Mouse (Mus musculus) stomach, postnatal 0 days (tissue): Measurements from ENCODE around the gene Bmp5. TPM values are rescaled to one million over a fixed set of nuclear protein-coding genes. Genes with fewer than 3 reads are reported as not detected.

Experiments used
- ATAC-seq: fragments of 200-750 bp; cut with Nextera tagmentation; 2 replicates; pipeline ENCODE4 v1.8.0; 2017; ENCODE audit not compliant: low FRiP score, low TSS enrichment
- DNase-seq: peaks from one replicate; pipeline ENCODE4 v3.0.0-alpha.2; 2016; ENCODE audit warnings: low spot score
- H3K27ac ChIP-seq: fragments of 300-500 bp; sonication (generic); replicated peaks from 2 replicates; pipeline ENCODE4 v1.5.1; 2014; ENCODE audit warnings: mild to moderate bottlenecking, control low read depth
- H3K27me3 ChIP-seq: fragments of 300-500 bp; sonication (generic); 2 replicates; pipeline ENCODE4 v1.6.1; 2014; ENCODE audit warnings: low read length; ENCODE audit not compliant: control insufficient read depth, insufficient read depth
- H3K36me3 ChIP-seq: fragments of 300-500 bp; sonication (generic); 2 replicates; pipeline ENCODE4 v1.6.1; 2014; ENCODE audit warnings: low read length, mixed read lengths; ENCODE audit not compliant: control insufficient read depth, insufficient read depth
- H3K4me1 ChIP-seq: fragments of 300-500 bp; sonication (generic); replicated peaks from 2 replicates; pipeline ENCODE4 v1.6.1; 2014; ENCODE audit warnings: antibody characterized with exemption; ENCODE audit not compliant: control insufficient read depth, insufficient read depth
- H3K4me2 ChIP-seq: fragments of 300-500 bp; sonication (generic); replicated peaks from 2 replicates; pipeline ENCODE4 v1.6.1; 2014; ENCODE audit warnings: low read depth, mild to moderate bottlenecking, control low read depth, moderate library complexity
- H3K4me3 ChIP-seq: fragments of 300-500 bp; sonication (generic); 2 replicates; pipeline ENCODE4 v1.5.1; 2014; ENCODE audit warnings: low read depth, low read length, control low read depth
- H3K9ac ChIP-seq: fragments of 300-500 bp; sonication (generic); 2 replicates; pipeline ENCODE4 v1.6.1; 2014; ENCODE audit warnings: mild to moderate bottlenecking, low read length, control low read depth, mixed read lengths
- H3K9me3 ChIP-seq: fragments of 300-500 bp; sonication (generic); 2 replicates; pipeline ENCODE4 v1.6.1; 2016; ENCODE audit warnings: low read length; ENCODE audit not compliant: control insufficient read depth
- CTCF ChIP-seq: IDR thresholded peaks from 2 replicates; pipeline ENCODE4 v1.5.1; 2016; ENCODE audit warnings: antibody characterized with exemption, low read depth, mild to moderate bottlenecking, moderate library complexity
- EP300 ChIP-seq: optimal IDR thresholded peaks from 2 replicates; pipeline ENCODE3; 2016; ENCODE audit warnings: antibody characterized with exemption
- WGBS: fragments of 180-500 bp; shearing (Covaris S2); extraction: QIAGEN DNeasy Blood & Tissue Kit; methylation state at CpG from one replicate; pipeline ENCODE4 v1.1.7; 2014; 5-methylcytosine and 5-hydroxymethylcytosine counted together
- polyA plus RNA-seq: library from polyadenylated mRNA; unstranded; fragments of >200 nt; fragmentation: Nextera tagmentation; extraction: Ambion mirVana; gene quantifications from 2 replicates; pipeline ENCODE4 v1.2.1, GENCODE M21; 2015

Bmp5 gene
- polyA plus RNA-seq, 1 experiment from 2014 or later: 4.6 TPM

DNA sequence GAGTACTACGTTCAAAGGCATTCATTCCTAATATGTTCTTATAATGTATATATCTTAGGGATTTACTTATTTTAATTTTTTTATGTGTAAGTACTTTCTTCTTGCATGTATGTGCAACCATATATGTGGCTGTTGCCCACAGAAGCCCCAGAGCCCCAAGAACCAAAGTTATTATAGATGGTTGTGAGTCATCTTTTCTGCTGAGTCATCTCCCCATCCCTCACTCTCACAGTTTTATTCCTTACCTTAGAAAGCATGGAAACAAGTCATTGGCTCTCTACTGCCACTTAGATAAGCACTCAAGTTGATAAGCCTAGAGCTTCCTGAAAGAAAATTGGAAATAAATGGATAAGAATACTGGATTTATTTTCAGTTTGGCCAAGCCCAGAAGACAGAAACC is 40.0 kb downstream of the Bmp5 start:
- DNase-seq: no peak
- Histone ChIP-seq H3K36me3 (no peaks in the 10 kb centered on the region), H3K9ac (no peak overlapping the region), H3K27me3 (no peaks in the 10 kb centered on the region), H3K4me3 (no peak overlapping the region), H3K4me2 (no peak overlapping the region), H3K9me3 (no peaks in the 10 kb centered on the region), H3K27ac (no peak overlapping the region), H3K4me1 (no peaks in the 10 kb centered on the region)
- WGBS: 84% methylated on average over 1 of the region's 1 CpGs
- TF ChIP-seq EP300 (no peak), CTCF (no peak)
- ATAC-seq: no peak

DNA sequence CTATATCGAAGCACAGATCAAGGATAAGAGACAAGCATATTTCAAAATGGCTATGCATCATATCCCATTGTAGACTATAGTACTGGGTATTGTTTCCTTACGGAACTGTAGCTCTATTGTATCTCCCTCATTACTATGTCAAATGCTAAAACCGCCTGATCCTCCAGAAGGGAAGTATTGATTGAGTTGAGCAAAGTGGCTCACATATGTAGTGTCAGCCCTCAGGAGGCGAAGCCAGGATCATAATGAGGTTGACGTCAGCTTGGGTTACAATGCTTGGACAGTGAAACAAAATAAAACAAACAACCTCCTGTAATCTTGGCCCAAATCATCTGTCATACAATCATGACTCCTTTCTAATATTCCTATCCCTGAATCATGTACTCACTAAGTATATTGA is 43.2 kb downstream of the Bmp5 start:
- ATAC-seq (no peak), DNase-seq (no peak)
- Histone ChIP-seq H3K4me1 (no peaks in the 10 kb centered on the region), H3K27ac (no peak overlapping the region), H3K9me3 (no peaks in the 10 kb centered on the region), H3K4me2 (no peak overlapping the region), H3K36me3 (no peaks in the 10 kb centered on the region), H3K4me3 (no peak overlapping the region), H3K9ac (no peak overlapping the region), H3K27me3 (no peaks in the 10 kb centered on the region)
- WGBS: 87% methylated on average over 5 of the region's 5 CpGs
- TF ChIP-seq EP300: no peak
- TF ChIP-seq CTCF: no peak

- H3K9ac ChIP-seq: no peak overlapping the region
- no peak overlapping the region for H3K27ac ChIP-seq
- DNase-seq (no peak), ATAC-seq (no peak)
- H3K9me3 ChIP-seq: no peaks in the 10 kb centered on the region
- H3K4me3 ChIP-seq: no peak overlapping the region
- H3K36me3 ChIP-seq: no peaks in the 10 kb centered on the region
- TF ChIP-seq CTCF (no peak), EP300 (no peak)
- no peak overlapping the region for H3K4me2 ChIP-seq
- H3K4me1 ChIP-seq: no peaks in the 10 kb centered on the region
- H3K27me3 ChIP-seq: no peaks in the 10 kb centered on the region
- WGBS: 63% methylated on average over 9 of the region's 9 CpGs
These were observed 57.3 kb downstream of the Bmp5 start for GRCm38 (mm10) chr9:75832468-75832867.

- no peak for DNase-seq
- H3K27ac ChIP-seq: no peak overlapping the region
These were observed 58.1 kb downstream of the Bmp5 start for GRCm38 (mm10) chr9:75833189-75833732.

DNA sequence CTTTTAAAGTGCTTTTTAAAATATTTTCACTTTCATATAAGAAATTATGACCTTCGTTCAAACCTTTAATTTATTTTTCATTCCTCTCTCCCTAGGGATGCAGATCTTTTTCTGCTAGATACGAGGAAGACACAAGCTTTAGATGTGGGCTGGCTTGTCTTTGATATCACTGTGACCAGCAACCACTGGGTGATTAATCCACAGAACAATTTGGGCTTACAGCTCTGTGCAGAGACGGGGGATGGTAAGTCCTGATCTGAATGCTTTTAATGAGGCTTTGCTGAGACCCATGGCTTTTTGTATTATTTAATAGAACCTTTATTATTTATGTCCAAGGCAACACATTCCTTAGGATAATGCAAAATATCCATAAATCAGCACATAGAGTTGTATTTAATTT is 64.3 kb downstream of the Bmp5 start:
- 82% methylated on average over 3 of the region's 3 CpGs for WGBS
- no peak for DNase-seq

More at GRCm38 (mm10) chr9:75833189-75833732, 58.1 kb downstream of the Bmp5 start:
- Histone ChIP-seq H3K4me2 (no peak overlapping the region), H3K9ac (no peak overlapping the region), H3K36me3 (no peaks in the 10 kb centered on the region), H3K4me3 (no peak overlapping the region), H3K27me3 (no peaks in the 10 kb centered on the region), H3K4me1 (no peaks in the 10 kb centered on the region), H3K9me3 (no peaks in the 10 kb centered on the region)
- no peak for TF ChIP-seq CTCF
- no peak for ATAC-seq
- WGBS: 71% methylated on average over 5 of the region's 5 CpGs

DNA sequence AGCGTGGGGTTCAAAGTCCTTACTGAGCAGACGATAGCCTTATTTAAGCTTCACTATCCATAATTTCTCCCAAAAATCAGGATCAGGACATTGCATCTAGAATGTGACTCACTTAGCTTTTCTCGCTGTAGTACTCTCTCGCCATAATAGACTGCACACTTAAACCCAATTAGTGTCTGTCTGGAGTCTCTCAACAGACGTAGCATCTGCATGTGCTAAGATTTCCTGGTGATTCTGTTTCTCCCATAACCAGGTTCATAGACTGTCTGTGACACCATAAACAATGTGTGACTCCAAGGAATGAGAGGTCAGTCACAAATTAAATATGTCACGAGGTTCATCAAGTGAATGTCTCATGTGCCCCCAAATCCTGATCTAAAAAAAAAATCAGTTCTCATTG is 65.7 kb downstream of the Bmp5 start:
- no peaks in the 10 kb centered on the region for H3K27me3 ChIP-seq
- ATAC-seq (no peak), DNase-seq (no peak)
- H3K27ac ChIP-seq: no peak overlapping the region
- no peaks in the 10 kb centered on the region for H3K4me1 ChIP-seq
- H3K9me3 ChIP-seq: no peaks in the 10 kb centered on the region
- WGBS: 77% methylated on average over 6 of the region's 6 CpGs
- H3K4me3 ChIP-seq: no peak overlapping the region
- no peak overlapping the region for H3K4me2 ChIP-seq
- TF ChIP-seq EP300: no peak
- TF ChIP-seq CTCF: no peak
- H3K9ac ChIP-seq: no peak overlapping the region
- no peaks in the 10 kb centered on the region for H3K36me3 ChIP-seq

More for the DNA sequence above, 64.3 kb downstream of the Bmp5 start:
- TF ChIP-seq EP300 (no peak), CTCF (no peak)
- no peak for ATAC-seq
- H3K4me3 ChIP-seq: no peak overlapping the region
- no peak overlapping the region for H3K27ac ChIP-seq
- no peaks in the 10 kb centered on the region for H3K27me3 ChIP-seq
- no peak overlapping the region for H3K4me2 ChIP-seq
- no peak overlapping the region for H3K9ac ChIP-seq
- H3K9me3 ChIP-seq: no peaks in the 10 kb centered on the region
- H3K36me3 ChIP-seq: no peaks in the 10 kb centered on the region
- H3K4me1 ChIP-seq: no peaks in the 10 kb centered on the region
